Mouse (Mus musculus) colon, adult 2 months (tissue): ENCODE measurements around the gene Fam222b. TPM values are rescaled to one million over a fixed set of nuclear protein-coding genes. Genes with fewer than 3 reads are reported as not detected.

Experiments used
- polyA plus RNA-seq: library from polyadenylated mRNA; depleted of rRNA; stranded (reverse); fragments of >200 nt; gene quantifications from 2 replicates; pipeline ENCODE4 v1.2.3, GENCODE M21; 2012; rRNA removed

Gene Fam222b
- 14.6 and 14.8 TPM in 2 replicates for polyA plus RNA-seq

DNA sequence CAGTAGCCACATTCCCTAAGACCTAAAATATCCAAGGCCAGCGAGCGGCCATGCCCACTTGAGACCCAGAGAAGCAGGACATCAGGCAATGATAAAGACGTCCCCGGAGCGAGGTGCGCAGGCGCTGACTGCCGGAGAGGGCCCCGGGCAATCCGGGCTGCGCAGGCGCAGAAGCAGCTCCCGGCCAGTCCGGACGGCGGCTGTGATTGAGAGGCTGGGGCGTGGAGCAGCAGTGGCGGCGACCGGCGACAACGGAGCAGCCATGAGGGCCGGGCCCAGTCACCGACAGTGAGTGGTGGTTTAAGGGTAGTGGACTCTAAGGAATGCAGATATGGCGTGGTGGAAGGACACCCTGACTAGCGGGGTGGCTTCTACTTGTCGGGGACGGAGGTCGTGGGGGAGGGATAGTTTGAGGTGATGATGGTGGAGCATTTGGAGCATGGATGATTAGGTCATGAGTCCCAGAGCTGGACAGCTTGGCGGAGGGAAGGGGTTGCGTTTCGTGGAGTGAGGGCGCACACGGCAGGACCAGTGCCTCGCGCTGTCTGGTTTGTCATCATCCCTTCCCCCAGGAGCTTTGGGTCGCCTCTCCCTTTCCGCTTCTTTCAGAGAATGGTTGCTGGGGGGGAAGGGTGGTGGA, at the start of gene Fam222b:
Gene Fam222b (plus strand): TSS at position 157 of the 640 bp plus-strand sequence.

DNA sequence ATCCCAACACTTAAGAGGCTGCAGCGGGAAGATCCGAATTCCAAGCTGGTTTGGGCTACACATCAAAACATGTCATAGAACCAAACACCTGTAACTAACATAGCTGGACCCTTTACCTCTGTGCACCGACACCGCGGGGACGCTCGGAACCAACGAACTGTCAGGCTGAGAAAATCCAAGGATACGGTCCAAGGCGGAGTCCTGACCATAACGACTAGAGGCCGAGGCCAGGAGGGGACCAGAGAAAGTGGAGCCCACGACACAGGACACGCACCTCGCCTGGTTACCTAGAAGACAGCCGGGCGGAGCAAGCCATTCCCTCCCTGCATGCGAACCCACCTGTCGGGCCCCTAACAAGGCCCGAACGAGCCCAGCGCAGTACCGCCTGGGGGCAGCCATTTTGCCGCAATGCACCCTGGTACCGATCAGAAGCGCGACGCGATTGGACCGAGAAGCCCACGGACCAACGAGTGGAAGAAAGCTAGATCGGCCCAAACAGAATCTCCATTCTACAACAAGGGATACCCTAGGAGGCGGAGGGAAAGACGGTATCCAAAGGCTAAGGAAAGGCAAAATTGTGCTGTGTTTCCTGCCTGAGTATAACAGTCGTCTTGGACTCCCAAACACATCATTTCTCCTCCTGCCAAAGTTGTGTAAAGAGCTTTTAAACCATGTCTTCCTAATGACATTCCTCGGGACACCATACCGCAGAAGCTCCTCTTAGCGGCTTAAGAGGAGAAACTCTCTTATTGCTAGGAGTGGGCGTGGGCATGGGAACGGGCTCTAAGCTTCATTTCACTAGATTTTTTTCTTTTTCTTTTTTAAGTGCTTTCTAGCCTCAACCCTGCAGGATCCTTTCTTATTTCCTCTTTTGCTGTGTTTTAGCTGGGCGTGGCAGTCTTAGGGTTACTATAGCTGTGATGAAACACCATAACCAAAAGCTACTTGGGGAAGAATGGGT, 14.2 kb upstream of the Fam222b start, which contains the start of gene Eral1:
Gene Eral1 (minus strand): TSS at position 423 of the 961 bp plus-strand sequence.

DNA sequence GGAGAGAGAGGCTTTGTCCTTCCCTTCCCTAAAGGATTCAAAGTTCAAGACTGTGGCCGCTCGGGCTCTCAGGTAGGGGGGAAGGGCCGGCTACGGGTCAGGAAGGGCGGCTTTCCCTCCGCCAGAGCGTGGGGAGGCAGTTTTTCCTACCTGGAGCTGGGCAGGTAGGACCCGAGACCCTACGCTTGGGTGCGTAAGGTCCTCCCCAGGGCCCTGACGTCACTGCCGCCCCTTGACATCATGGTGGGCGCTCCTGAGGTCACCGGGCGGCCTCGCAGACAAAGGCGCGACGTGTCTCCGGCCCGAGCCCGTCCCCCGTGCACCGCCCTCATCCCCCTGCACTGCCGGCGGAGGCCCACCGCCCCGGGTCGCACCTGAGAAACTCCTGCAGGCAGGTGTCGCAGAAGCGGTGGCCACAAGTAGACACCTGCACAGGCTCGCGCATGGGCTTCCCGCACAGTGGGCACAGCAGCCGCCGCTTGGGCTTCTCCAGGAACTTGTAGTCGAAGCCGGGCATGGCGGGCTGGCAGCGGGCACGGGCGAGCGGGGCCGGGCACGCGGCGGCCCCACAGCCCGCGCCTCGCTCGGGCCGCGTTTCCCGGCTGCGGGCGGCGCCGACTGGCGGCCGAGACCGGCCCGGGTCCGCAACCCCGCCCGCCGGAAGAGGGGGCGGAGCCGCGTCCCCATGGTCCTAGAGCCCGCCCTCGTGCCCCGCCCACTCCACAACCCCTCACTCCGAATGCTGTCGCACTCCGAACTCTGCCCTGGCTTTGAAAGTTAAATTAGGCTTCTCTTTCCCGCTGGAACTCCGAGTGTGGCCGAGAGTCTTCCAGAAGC, 70.7 kb downstream of the Fam222b start, which contains the start of gene Traf4:
Gene Traf4 (minus strand): TSS at position 666 of the 837 bp plus-strand sequence.

DNA sequence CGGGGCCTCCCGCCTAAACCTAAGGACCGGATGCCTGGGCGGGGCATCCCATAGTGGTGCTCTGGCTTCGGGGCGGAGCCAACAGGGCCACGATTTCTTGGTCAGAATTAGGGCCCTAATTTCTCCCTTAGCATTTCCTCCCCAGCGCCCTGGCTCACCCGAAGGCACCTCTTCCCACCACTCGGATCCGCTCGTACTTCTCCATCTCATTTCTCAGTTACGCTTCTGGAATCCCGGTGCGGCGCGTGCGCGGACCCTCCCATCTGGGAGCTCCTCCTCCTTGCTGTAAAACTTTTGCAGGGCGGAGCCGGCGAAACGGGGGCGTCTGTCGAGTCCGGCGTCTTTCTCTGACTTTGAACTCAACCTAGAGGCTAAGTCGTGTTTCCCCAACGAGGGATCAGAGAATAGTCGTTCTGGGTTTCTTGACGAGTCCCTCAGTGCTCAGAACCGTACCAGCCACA, 82.0 kb downstream of the Fam222b start, which contains the start of the genes Nek8 and Tlcd1:
Gene Nek8 (minus strand): TSS at position 274 of the 461 bp plus-strand sequence.
Gene Tlcd1 (plus strand): TSS at position 310 of the 461 bp plus-strand sequence.

DNA sequence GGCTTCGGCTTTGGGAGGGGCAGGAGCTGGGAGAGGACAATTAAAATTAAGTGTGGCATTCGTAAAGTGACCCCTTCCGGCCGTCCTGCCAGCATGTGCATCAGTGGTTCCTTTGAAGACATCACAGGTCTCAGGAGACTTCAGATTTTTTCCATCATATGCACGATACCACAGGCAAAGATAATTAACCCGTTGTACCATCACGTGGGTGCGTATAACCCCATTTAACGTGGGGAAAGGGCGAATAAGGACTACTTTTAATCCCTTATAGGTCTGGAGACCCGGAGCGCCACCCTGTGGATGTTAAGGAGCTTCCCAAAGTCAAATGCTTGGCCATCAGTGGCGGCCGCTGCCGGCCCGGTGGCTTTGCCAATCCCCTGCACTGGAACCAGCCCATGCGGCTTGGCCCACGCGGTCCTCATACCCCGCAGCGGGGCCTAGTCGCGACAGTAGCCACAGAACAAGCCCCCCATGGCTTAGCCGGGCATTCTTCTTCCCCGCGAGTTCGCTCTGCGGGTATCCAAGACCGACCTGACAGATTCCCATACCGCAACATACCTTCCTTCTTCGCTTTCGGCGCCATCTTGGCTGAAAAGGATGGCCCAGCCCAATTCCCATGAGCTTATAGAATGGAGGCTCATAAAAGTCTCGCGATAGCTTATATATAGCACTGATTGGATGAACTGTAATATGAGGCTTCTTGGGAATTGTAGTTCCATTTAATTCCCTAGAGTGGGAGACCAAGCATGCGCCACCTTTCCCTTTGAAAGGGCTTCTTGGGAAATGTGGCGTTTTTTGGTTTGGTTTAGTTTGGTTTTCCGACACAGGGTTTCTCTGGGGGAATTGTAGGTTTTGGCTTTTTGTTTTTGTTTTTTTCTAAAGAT, 88.7 kb downstream of the Fam222b start, which contains the start of gene Rpl23a:
Gene Rpl23a (minus strand): TSS at position 624 of the 884 bp plus-strand sequence.

DNA sequence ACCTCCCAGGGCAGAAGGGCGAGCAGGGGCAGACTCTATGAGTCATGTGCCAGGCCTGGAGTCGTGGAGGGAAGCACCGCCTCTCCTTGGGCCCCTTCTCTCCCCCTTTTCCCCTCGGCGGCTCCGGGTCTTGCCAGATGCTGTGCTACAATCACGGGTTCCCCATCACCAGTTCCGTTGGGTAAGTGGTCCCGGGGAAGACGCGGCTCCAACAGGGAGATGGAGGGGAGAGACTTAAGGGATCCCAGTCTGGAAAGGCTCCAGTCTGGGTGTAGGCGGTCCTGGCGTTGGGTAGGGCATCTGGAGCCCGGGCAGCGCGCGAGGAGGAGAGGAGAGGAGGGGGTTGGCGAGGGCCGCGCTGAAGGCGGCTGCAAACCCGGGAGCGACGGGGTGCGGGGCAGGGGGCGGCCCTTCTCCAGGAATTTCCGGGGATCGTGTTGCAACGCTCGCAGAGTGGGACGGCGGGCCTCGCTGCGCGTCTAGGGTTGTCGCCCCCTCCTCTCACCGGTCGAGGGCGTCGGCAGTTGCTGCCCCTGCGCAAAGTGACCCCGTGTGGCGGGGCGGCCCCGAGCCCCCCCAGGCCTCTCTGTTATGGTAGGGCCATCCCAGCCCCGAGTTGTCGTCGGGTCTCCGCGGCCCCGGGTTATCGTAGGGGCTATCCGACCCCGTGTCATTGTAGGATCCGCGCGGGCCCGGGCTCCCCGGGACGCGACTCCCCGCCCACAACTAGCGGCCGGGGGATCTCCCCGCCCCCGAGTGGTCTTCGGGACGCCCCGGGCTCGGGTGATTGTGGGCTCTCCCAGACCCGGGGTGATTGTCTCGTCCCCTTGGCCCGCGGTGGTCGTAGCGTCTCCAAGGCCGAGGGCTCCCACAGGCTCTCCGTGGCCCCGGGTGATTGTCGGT, 94.1 kb downstream of the Fam222b start, which contains the start of gene Rab34:
Gene Rab34 (plus strand): TSS at position 100 of the 903 bp plus-strand sequence.

DNA sequence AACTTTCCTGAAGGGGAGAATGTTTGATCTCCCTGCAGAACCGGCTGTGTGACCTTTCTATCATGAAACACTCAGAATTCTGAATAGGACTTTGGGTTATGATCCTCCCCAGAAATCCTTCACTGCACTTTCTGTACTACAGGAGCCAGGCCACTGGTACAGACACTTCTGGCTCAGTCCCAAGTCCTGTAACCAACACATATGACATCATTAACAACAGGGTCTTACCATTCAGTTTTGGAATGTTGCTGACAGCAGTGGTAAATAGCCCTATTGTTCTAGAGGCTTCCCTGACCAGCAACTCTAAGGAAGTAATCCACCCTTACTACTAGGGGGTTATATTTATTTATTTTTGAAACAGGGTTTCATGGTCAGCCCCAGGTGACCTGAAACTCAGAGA, 98.7 kb downstream of the Fam222b start, which contains the start of gene Proca1:
Gene Proca1 (plus strand): TSS at position 280 of the 400 bp plus-strand sequence.

Other genes starting within 250 kb of the Fam222b start
- 0.64 and 0.74 TPM in 2 replicates for gene Pipox, start 200.6 kb upstream of the Fam222b start, polyA plus RNA-seq
- gene Sez6, start 163.9 kb upstream of the Fam222b start, polyA plus RNA-seq: 1.0 and 1.2 TPM in 2 replicates
- 50.8 and 51.8 TPM in 2 replicates for gene Phf12, start 111.9 kb upstream of the Fam222b start, polyA plus RNA-seq
- 10.2 and 13.2 TPM in 2 replicates for gene Dhrs13, start 62.4 kb upstream of the Fam222b start, polyA plus RNA-seq
- 48.6 and 62.6 TPM in 2 replicates for gene Flot2, start 56.7 kb upstream of the Fam222b start, polyA plus RNA-seq
- 25.8 and 27.9 TPM in 2 replicates for gene Eral1, start 14.3 kb upstream of the Fam222b start, polyA plus RNA-seq
- 141 and 147 TPM in 2 replicates for gene Traf4, start 70.9 kb downstream of the Fam222b start, polyA plus RNA-seq
- 22.3 and 22.8 TPM in 2 replicates for gene Nek8, start 82.0 kb downstream of the Fam222b start, polyA plus RNA-seq
- 42.4 and 46.5 TPM in 2 replicates for gene Tlcd1, start 82.1 kb downstream of the Fam222b start, polyA plus RNA-seq
- gene Rpl23a, start 88.9 kb downstream of the Fam222b start, polyA plus RNA-seq: 91.3 and 145 TPM in 2 replicates
- gene Rab34, start 93.8 kb downstream of the Fam222b start, polyA plus RNA-seq: 29.9 and 32.3 TPM in 2 replicates
- 0.30 and 0.80 TPM in 2 replicates for gene Proca1, start 98.7 kb downstream of the Fam222b start, polyA plus RNA-seq
- gene Sdf2, start 151.1 kb downstream of the Fam222b start, polyA plus RNA-seq: 109 and 111 TPM in 2 replicates
- gene Supt6, start 151.3 kb downstream of the Fam222b start, polyA plus RNA-seq: 17.3 and 23.4 TPM in 2 replicates
- 65.5 and 85.1 TPM in 2 replicates for gene 2610507B11Rik, start 167.1 kb downstream of the Fam222b start, polyA plus RNA-seq
- gene BC030499, start 196.2 kb downstream of the Fam222b start, polyA plus RNA-seq: 0.22 and 0.34 TPM in 2 replicates
- 8.6 and 9.4 TPM in 2 replicates for gene Spag5, start 206.9 kb downstream of the Fam222b start, polyA plus RNA-seq
- gene Aldoc, start 228.3 kb downstream of the Fam222b start, polyA plus RNA-seq: 16.8 and 18.5 TPM in 2 replicates
- gene Pigs, start 233.8 kb downstream of the Fam222b start, polyA plus RNA-seq: 96.0 and 116 TPM in 2 replicates
- gene Unc119, start 248.8 kb downstream of the Fam222b start, polyA plus RNA-seq: 90.9 and 94.8 TPM in 2 replicates